Mouse (Mus musculus): ENCODE results near the gene G6pdx. TPM values are rescaled to one million over a fixed set of nuclear protein-coding genes. Genes with fewer than 3 reads are reported as not detected.

G6pdx gene
- polyA plus RNA-seq, 1 experiment from 2014 or later: 57.4 TPM

DNA sequence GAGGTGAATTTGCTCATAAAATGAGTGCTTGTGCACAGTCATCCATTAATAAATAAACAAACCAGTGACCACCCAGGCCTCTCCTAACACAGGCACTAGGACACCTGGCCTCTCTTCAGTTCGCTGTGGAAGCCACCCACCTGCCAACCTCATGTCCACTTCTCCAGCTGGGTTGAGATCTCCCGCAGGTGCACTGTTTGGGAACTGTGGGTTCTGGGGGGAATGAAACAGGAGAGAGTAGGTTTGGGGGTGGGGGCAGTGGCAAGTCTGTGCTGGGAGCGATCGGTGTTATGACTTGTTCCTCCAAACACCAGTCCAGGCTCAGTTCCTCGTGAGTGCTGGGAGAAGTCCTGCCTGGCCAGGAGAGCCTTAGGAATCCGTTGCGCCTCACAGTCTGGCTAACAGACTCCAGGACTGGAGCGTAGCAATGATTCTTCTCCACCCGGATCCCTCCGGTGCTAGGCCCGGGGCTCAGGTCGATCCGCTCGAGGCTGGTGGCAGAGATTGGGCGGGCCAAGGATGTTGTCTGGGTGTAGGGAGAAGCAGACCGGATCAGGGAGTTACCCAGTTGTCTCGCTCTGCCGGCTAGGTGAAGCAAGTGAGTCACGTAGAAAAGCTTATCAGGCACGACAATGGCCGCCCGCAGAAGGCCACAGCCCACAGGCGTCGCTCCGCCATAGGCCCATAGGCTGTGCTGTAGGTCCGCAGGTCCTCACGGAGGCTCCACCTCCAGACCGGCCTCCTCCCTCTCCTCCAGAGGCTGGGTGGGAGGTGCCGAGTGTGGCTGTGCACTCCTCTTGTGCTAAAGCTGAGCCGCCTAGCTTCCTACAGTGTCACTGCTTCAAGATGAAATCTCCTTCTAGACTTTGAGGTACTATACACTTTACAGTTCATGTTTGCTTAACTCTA lies 36.2 kb downstream of the G6pdx start, which contains the start of the genes Fam3a and Ikbkg:
Fam3a (minus strand) TSS at position 738 of the 909 bp plus-strand sequence.
Ikbkg (plus strand) TSS at position 756 of the 909 bp plus-strand sequence.
- Histone ChIP-seq H3K27ac (peak within 1 kb of the TSS; percentile 87), H3K36me3 (replicated peaks) (no peaks in the 10 kb centered on the region), H3K9me3 (no peaks in the 10 kb centered on the region), H3K4me2 (peak within 1 kb of the TSS; percentile 59), H3K27me3 (replicated peaks) (no peaks in the 10 kb centered on the region), H3K4me1 (peaks cover 16% of the 10 kb centered on the region), H3K9ac (peak within 1 kb of the TSS; percentile 58), H3K4me3 (peak within 1 kb of the TSS; percentile 47)
- ATAC-seq (replicated peaks): peak; percentile 100
- WGBS: 23% methylated on average over 30 of the region's 30 CpGs

GRCm38 (mm10) chrX:74388153-74388552 lies 40.8 kb downstream of the G6pdx start:
- Histone ChIP-seq H3K4me2 (no peak overlapping the region), H3K9me3 (no peaks in the 10 kb centered on the region), H3K36me3 (replicated peaks) (no peaks in the 10 kb centered on the region), H3K4me1 (peaks cover 11% of the 10 kb centered on the region), H3K27ac (no peak overlapping the region), H3K27me3 (replicated peaks) (no peaks in the 10 kb centered on the region), H3K9ac (no peak overlapping the region), H3K4me3 (no peak overlapping the region)
- no peak for ATAC-seq (replicated peaks)

GRCm38 (mm10) chrX:74384451-74384850 lies 44.5 kb downstream of the G6pdx start:
- H3K27me3 ChIP-seq (replicated peaks): no peaks in the 10 kb centered on the region
- no peak overlapping the region for H3K9ac ChIP-seq
- H3K9me3 ChIP-seq: no peaks in the 10 kb centered on the region
- no peak overlapping the region for H3K27ac ChIP-seq
- H3K36me3 ChIP-seq (replicated peaks): no peaks in the 10 kb centered on the region
- no peak for ATAC-seq (replicated peaks)
- H3K4me1 ChIP-seq: no peaks in the 10 kb centered on the region
- 85% methylated on average over 2 of the region's 2 CpGs for WGBS
- H3K4me2 ChIP-seq: no peak overlapping the region
- H3K4me3 ChIP-seq: no peak overlapping the region

DNA sequence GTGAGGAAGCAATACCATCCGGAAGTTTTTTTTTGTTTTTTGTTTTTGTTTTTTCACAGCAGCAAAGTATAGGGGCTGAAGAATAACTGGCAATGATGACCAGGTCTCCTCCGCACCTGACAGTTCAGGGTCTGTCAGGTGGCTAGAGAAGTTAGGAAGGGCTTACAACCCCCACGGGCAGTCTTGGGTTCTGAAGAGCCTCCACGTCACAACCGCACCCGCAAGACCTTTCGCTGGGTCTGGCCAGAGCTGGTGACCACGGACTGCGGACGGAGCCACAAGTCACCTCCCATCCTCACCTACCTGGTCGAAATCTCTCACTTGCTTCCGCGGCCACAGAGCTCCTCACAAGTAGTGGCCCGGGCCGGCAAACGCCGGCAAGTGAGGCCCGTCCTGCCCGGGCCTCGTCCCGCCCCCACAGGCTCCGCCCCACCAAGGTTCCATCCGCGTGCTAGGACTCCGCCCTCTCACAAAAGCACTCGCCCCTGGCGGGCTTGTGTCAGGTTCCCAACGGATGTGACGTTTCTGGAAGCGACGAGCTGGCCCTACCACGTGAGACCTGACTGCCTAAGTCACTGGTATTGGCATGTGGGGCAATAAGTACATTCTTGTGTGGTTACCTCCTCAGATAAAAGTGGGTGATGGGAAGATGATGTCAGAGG lies 56.0 kb downstream of the G6pdx start, which contains the start of the genes Ubl4a and Slc10a3:
Ubl4a (minus strand) TSS at position 331 of the 662 bp plus-strand sequence.
Slc10a3 (minus strand) TSS at position 462 of the 662 bp plus-strand sequence.
- no peaks in the 10 kb centered on the region for H3K36me3 ChIP-seq (replicated peaks)
- ATAC-seq (replicated peaks): peak; percentile 87
- WGBS: 32% methylated on average over 32 of the region's 32 CpGs
- H3K9me3 ChIP-seq: no peaks in the 10 kb centered on the region
- peak within 1 kb of the TSS; percentile 71 for H3K4me2 ChIP-seq
- H3K9ac ChIP-seq: peak within 1 kb of the TSS; percentile 41
- peak within 1 kb of the TSS; percentile 38; the same call in 1 of the 2 replicates for H3K27ac ChIP-seq
- no peaks in the 10 kb centered on the region for H3K27me3 ChIP-seq (replicated peaks)
- peaks cover 5% of the 10 kb centered on the region; the same call in 1 of the 2 replicates for H3K4me1 ChIP-seq
- peak within 1 kb of the TSS; percentile 47 for H3K4me3 ChIP-seq

DNA sequence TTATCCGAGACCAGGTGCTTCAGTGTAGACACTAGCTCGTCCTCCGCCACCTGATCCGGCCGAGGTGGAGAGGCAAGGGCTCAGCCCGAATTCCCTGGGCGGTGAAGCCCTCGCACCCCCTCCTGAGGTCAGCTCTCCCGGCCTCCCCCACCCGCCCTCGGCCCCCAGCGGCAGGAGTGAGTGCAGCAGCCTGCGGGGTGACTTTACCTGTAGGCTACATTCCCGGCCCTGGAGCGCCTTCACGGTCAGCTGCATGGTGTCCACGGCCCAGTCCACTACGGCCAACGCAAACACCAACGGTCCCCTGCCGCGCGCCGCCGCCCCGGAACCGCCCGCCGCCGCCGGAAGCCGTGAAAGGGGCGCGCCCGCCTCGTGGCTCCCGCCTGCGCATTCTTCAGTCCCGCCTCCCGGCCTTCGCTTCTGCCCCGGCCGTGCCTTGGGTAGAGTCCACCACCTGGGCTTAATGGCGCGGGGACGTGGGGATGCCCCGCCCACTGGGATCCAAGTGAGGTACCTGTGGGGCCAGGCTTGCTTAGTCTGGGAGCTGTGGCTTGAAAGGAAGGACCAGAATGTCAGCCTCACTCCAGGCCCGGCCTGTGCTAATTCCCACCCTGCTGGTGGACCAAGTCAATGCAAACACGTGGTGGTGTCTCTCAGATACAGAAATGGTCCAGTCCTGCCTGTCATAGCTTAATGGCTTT lies 60.6 kb downstream of the G6pdx start:
- WGBS: 18% methylated on average over 49 of the region's 49 CpGs

DNA sequence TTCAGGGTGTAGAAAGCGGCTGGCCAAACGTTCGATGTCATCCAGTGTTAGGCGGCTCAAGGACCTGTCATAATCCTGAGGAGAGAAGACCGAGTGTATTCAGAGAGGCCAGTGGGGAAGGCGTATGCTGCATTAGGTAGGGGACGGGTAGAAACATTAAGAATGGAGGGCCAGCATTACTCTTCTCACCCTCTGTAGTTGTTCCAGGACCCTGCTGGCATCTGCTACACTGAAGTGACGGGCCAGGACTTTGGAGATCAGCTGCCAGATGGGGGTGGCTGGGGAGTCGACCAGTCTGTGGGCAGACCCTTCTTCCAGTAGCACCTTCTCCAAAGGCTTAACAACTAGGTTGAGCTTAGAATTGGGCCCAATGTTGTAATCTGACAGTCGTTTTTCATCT lies 61.5 kb downstream of the G6pdx start:
- no peaks in the 10 kb centered on the region for H3K36me3 ChIP-seq (replicated peaks)
- H3K4me2 ChIP-seq: peak overlapping the region; percentile 65
- peaks cover 11% of the 10 kb centered on the region for H3K4me1 ChIP-seq
- peak overlapping the region; percentile 57 for H3K4me3 ChIP-seq
- no peak overlapping the region for H3K27ac ChIP-seq
- no peak for ATAC-seq (replicated peaks)
- WGBS: 68% methylated on average over 10 of the region's 10 CpGs
- no peaks in the 10 kb centered on the region for H3K9me3 ChIP-seq
- no peaks in the 10 kb centered on the region for H3K27me3 ChIP-seq (replicated peaks)
- H3K9ac ChIP-seq: peak overlapping the region; percentile 71

More for the DNA sequence above, 60.6 kb downstream of the G6pdx start:
- peaks cover 11% of the 10 kb centered on the region for H3K4me1 ChIP-seq
- ATAC-seq (replicated peaks): peak; percentile 85
- peak overlapping the region; percentile 57 for H3K4me3 ChIP-seq
- H3K9ac ChIP-seq: peak overlapping the region; percentile 71
- H3K36me3 ChIP-seq (replicated peaks): no peaks in the 10 kb centered on the region
- H3K9me3 ChIP-seq: no peaks in the 10 kb centered on the region
- H3K27ac ChIP-seq: peak overlapping the region; percentile 82
- no peaks in the 10 kb centered on the region for H3K27me3 ChIP-seq (replicated peaks)
- peak overlapping the region; percentile 65 for H3K4me2 ChIP-seq

Other genes starting within 250 kb of the G6pdx start
- gene Flna, start 179.4 kb downstream of the G6pdx start, polyA plus RNA-seq (2015; fragmentation: Nextera tagmentation; extraction: Ambion mirVana): 92.6 and 96.4 TPM in 2 replicates
- gene Emd, start 174.5 kb downstream of the G6pdx start, polyA plus RNA-seq (2015; fragmentation: Nextera tagmentation; extraction: Ambion mirVana): 16.0 and 17.7 TPM in 2 replicates
- 402 and 414 TPM in 2 replicates for gene Rpl10, start 158.4 kb downstream of the G6pdx start, polyA plus RNA-seq (2015; fragmentation: Nextera tagmentation; extraction: Ambion mirVana)
- 86.8 and 90.3 TPM in 2 replicates for gene Taz, start 147.3 kb downstream of the G6pdx start, polyA plus RNA-seq (2015; fragmentation: Nextera tagmentation; extraction: Ambion mirVana)
- 2.9 and 5.2 TPM in 2 replicates for gene Dnase1l1, start 146.9 kb downstream of the G6pdx start, polyA plus RNA-seq (2015; fragmentation: Nextera tagmentation; extraction: Ambion mirVana)
- gene Atp6ap1, start 132.1 kb downstream of the G6pdx start, polyA plus RNA-seq (2015; fragmentation: Nextera tagmentation; extraction: Ambion mirVana): 308 and 309 TPM in 2 replicates
- 1,073 and 1,116 TPM in 2 replicates for gene Gdi1, start 124.2 kb downstream of the G6pdx start, polyA plus RNA-seq (2015; fragmentation: Nextera tagmentation; extraction: Ambion mirVana)
- 59.9 and 62.2 TPM in 2 replicates for gene Fam50a, start 116.2 kb downstream of the G6pdx start, polyA plus RNA-seq (2015; fragmentation: Nextera tagmentation; extraction: Ambion mirVana)
- 64.4 and 75.0 TPM in 2 replicates for gene Plxna3, start 100.1 kb downstream of the G6pdx start, polyA plus RNA-seq (2015; fragmentation: Nextera tagmentation; extraction: Ambion mirVana)
- gene Lage3, start 75.6 kb downstream of the G6pdx start, polyA plus RNA-seq (2015; fragmentation: Nextera tagmentation; extraction: Ambion mirVana): 59.8 and 62.3 TPM in 2 replicates
- gene Ubl4a, start 56.0 kb downstream of the G6pdx start, polyA plus RNA-seq (2015; fragmentation: Nextera tagmentation; extraction: Ambion mirVana): 67.1 and 71.1 TPM in 2 replicates
- gene Slc10a3, start 55.8 kb downstream of the G6pdx start, polyA plus RNA-seq (2015; fragmentation: Nextera tagmentation; extraction: Ambion mirVana): 9.9 and 10.5 TPM in 2 replicates
- 36.2 and 38.3 TPM in 2 replicates for gene Fam3a, start 35.9 kb downstream of the G6pdx start, polyA plus RNA-seq (2015; fragmentation: Nextera tagmentation; extraction: Ambion mirVana)
- gene Ikbkg, start 35.9 kb downstream of the G6pdx start, polyA plus RNA-seq (2015; fragmentation: Nextera tagmentation; extraction: Ambion mirVana): 15.2 and 16.0 TPM in 2 replicates
- gene Gm6880, start 52.2 kb upstream of the G6pdx start, polyA plus RNA-seq (2015; fragmentation: Nextera tagmentation; extraction: Ambion mirVana): not detected in 2 replicates
- not detected in 2 replicates for gene Olfr1326-ps1, start 145.7 kb upstream of the G6pdx start, polyA plus RNA-seq (2015; fragmentation: Nextera tagmentation; extraction: Ambion mirVana)
- not detected in 2 replicates for gene Olfr1325, start 163.5 kb upstream of the G6pdx start, polyA plus RNA-seq (2015; fragmentation: Nextera tagmentation; extraction: Ambion mirVana)
- gene Gm5640, start 216.4 kb upstream of the G6pdx start, polyA plus RNA-seq (2015; fragmentation: Nextera tagmentation; extraction: Ambion mirVana): 0.41 and 0.68 TPM in 2 replicates